Mouse (Mus musculus) neural tube, embryonic 11.5 days (tissue): ENCODE data around the gene Mcemp1. TPM values are rescaled to one million over a fixed set of nuclear protein-coding genes. Genes with fewer than 3 reads are reported as not detected.

ENCODE experiments used
- polyA plus RNA-seq: library from polyadenylated mRNA; unstranded; fragments of >200 nt; fragmentation: Nextera tagmentation; extraction: Ambion mirVana; gene quantifications from 2 replicates; pipeline ENCODE4 v1.2.1, GENCODE M21; 2014

Mcemp1 gene
- polyA plus RNA-seq, 1 experiment from 2014 or later: not detected

Other genes with a start within 250 kb of the Mcemp1 start
- gene Pex11g, start 198.1 kb upstream of the Mcemp1 start, polyA plus RNA-seq: 2.9 TPM in 2 replicates
- gene Tex45, start 194.9 kb upstream of the Mcemp1 start, polyA plus RNA-seq: 0.20 TPM in 1 of 2 replicates, not detected in the other
- 29.9 and 36.8 TPM in 2 replicates for gene Zfp358, start 172.6 kb upstream of the Mcemp1 start, polyA plus RNA-seq
- 50.3 and 56.0 TPM in 2 replicates for gene Mcoln1, start 165.3 kb upstream of the Mcemp1 start, polyA plus RNA-seq
- 17.9 and 20.7 TPM in 2 replicates for gene Pnpla6, start 150.4 kb upstream of the Mcemp1 start, polyA plus RNA-seq
- 4.8 and 5.6 TPM in 2 replicates for gene C330021F23Rik, start 97.8 kb upstream of the Mcemp1 start, polyA plus RNA-seq
- gene Camsap3, start 78.5 kb upstream of the Mcemp1 start, polyA plus RNA-seq: 13.7 and 14.5 TPM in 2 replicates
- 61.6 and 68.3 TPM in 2 replicates for gene Xab2, start 44.4 kb upstream of the Mcemp1 start, polyA plus RNA-seq
- 91.7 and 99.2 TPM in 2 replicates for gene Pet100, start 44.2 kb upstream of the Mcemp1 start, polyA plus RNA-seq
- gene Pcp2, start 40.2 kb upstream of the Mcemp1 start, polyA plus RNA-seq: not detected in 2 replicates
- 17.3 and 25.2 TPM in 2 replicates for gene Stxbp2, start 34.8 kb upstream of the Mcemp1 start, polyA plus RNA-seq
- not detected in 2 replicates for gene Retn, start 10.0 kb upstream of the Mcemp1 start, polyA plus RNA-seq
- gene Fcor, start 6.6 kb downstream of the Mcemp1 start, polyA plus RNA-seq: 7.9 and 11.3 TPM in 2 replicates
- 37.0 and 43.6 TPM in 2 replicates for gene Trappc5, start 10.5 kb downstream of the Mcemp1 start, polyA plus RNA-seq
- gene Fcer2a, start 28.4 kb downstream of the Mcemp1 start, polyA plus RNA-seq: 0.11 and 0.24 TPM in 2 replicates
- 0.26 TPM in 1 of 2 replicates, not detected in the other for gene Clec4g, start 54.9 kb downstream of the Mcemp1 start, polyA plus RNA-seq
- gene Cd209a, start 83.2 kb downstream of the Mcemp1 start, polyA plus RNA-seq: not detected in 2 replicates
- not detected in 2 replicates for gene Cd209e, start 188.6 kb downstream of the Mcemp1 start, polyA plus RNA-seq
- not detected in 2 replicates for gene Cd209d, start 212.8 kb downstream of the Mcemp1 start, polyA plus RNA-seq